Mouse (Mus musculus) heart, embryonic 15.5 days (tissue): ENCODE measurements around the gene Zfp385c. TPM values are rescaled to one million over a fixed set of nuclear protein-coding genes. Genes with fewer than 3 reads are reported as not detected.

ENCODE experiments used
- ATAC-seq: fragments of 200-750 bp; cut with Nextera tagmentation; replicated peaks from 2 replicates; pipeline ENCODE4 v1.8.0; 2017; ENCODE audit warnings: low read depth, moderate TSS enrichment; ENCODE audit not compliant: insufficient number of reproducible peaks, insufficient read depth, low FRiP score
- H3K27ac ChIP-seq: fragments of 300-500 bp; sonication (generic); 2 replicates; pipeline ENCODE4 v1.5.1; 2015; ENCODE audit warnings: mild to moderate bottlenecking, inconsistent platforms
- H3K27me3 ChIP-seq: fragments of 300-500 bp; sonication (generic); 2 replicates; pipeline ENCODE4 v1.6.1; 2015; ENCODE audit warnings: inconsistent platforms
- H3K36me3 ChIP-seq: fragments of 300-500 bp; sonication (generic); 2 replicates; pipeline ENCODE4 v1.6.1; 2015; ENCODE audit warnings: mild to moderate bottlenecking, inconsistent platforms
- H3K4me1 ChIP-seq: fragments of 300-500 bp; sonication (generic); replicated peaks from 2 replicates; pipeline ENCODE4 v1.6.1; 2015; ENCODE audit warnings: inconsistent platforms
- H3K4me2 ChIP-seq: fragments of 300-500 bp; sonication (generic); 2 replicates; pipeline ENCODE4 v1.6.1; 2015; ENCODE audit warnings: inconsistent platforms, mild to moderate bottlenecking, moderate library complexity
- H3K4me3 ChIP-seq: fragments of 300-500 bp; sonication (generic); 2 replicates; pipeline ENCODE4 v1.5.1; 2015; ENCODE audit warnings: mild to moderate bottlenecking, inconsistent platforms
- H3K9ac ChIP-seq: fragments of 300-500 bp; sonication (generic); 2 replicates; pipeline ENCODE4 v1.6.1; 2015; ENCODE audit warnings: mild to moderate bottlenecking, inconsistent platforms
- H3K9me3 ChIP-seq: fragments of 300-500 bp; sonication (generic); replicated peaks from 2 replicates; pipeline ENCODE4 v1.6.1; 2016; ENCODE audit warnings: inconsistent platforms
- WGBS: fragments of 180-500 bp; shearing (Covaris S2); methylation state at CpG from one replicate; pipeline ENCODE4 v1.1.7; 2015; ENCODE audit warnings: mixed read lengths; 5-methylcytosine and 5-hydroxymethylcytosine counted together
- polyA plus RNA-seq: library from polyadenylated mRNA; unstranded; fragments of >200 nt; fragmentation: Nextera tagmentation; extraction: Ambion mirVana; gene quantifications from 2 replicates; pipeline ENCODE4 v1.2.1, GENCODE M21; 2015

The Zfp385c gene
- polyA plus RNA-seq, 1 experiment from 2014 or later = 0.16 TPM

GRCm38 (mm10) chr11:100651748-100652147 lies 40.5 kb downstream of the Zfp385c start:
- Histone ChIP-seq H3K9me3 (no peaks in the 10 kb centered on the region), H3K4me2 (no peak overlapping the region), H3K4me1 (peaks cover 7% of the 10 kb centered on the region), H3K9ac (no peak overlapping the region), H3K27ac (no peak overlapping the region), H3K27me3 (peaks cover 35% of the 10 kb centered on the region), H3K36me3 (no peaks in the 10 kb centered on the region), H3K4me3 (no peak overlapping the region)
- no peak for ATAC-seq
- 17% methylated on average over 3 of the region's 3 CpGs for WGBS

GRCm38 (mm10) chr11:100651205-100651604 lies 41.0 kb downstream of the Zfp385c start:
- peaks cover 1% of the 10 kb centered on the region for H3K4me1 ChIP-seq
- no peak for ATAC-seq
- no peak overlapping the region for H3K9ac ChIP-seq
- H3K36me3 ChIP-seq = no peaks in the 10 kb centered on the region
- no peaks in the 10 kb centered on the region for H3K9me3 ChIP-seq
- H3K27me3 ChIP-seq = peaks cover 35% of the 10 kb centered on the region
- H3K4me3 ChIP-seq = no peak overlapping the region
- H3K4me2 ChIP-seq = no peak overlapping the region
- WGBS = 25% methylated on average over 8 of the region's 8 CpGs
- no peak overlapping the region for H3K27ac ChIP-seq

GRCm38 (mm10) chr11:100648405-100648804 lies 43.9 kb downstream of the Zfp385c start:
- no peak overlapping the region for H3K4me2 ChIP-seq
- no peak for ATAC-seq
- no peak overlapping the region for H3K27ac ChIP-seq
- peaks cover 38% of the 10 kb centered on the region for H3K27me3 ChIP-seq
- H3K36me3 ChIP-seq = no peaks in the 10 kb centered on the region
- H3K4me1 ChIP-seq = no peaks in the 10 kb centered on the region
- H3K4me3 ChIP-seq = no peak overlapping the region
- WGBS = 79% methylated on average over 8 of the region's 8 CpGs
- H3K9ac ChIP-seq = no peak overlapping the region
- H3K9me3 ChIP-seq = no peaks in the 10 kb centered on the region

- Histone ChIP-seq H3K9me3 (no peaks in the 10 kb centered on the region), H3K4me3 (no peak overlapping the region), H3K4me2 (no peak overlapping the region), H3K27me3 (peaks cover 43% of the 10 kb centered on the region), H3K27ac (no peak overlapping the region), H3K9ac (no peak overlapping the region), H3K4me1 (no peaks in the 10 kb centered on the region), H3K36me3 (no peaks in the 10 kb centered on the region)
- ATAC-seq = no peak
- 21% methylated on average over 1 of the region's 1 CpGs for WGBS
Observed at GRCm38 (mm10) chr11:100646265-100646664, 46.0 kb downstream of the Zfp385c start.

- H3K4me3 ChIP-seq = no peak overlapping the region
- H3K4me2 ChIP-seq = no peak overlapping the region
- no peaks in the 10 kb centered on the region for H3K9me3 ChIP-seq
- no peaks in the 10 kb centered on the region for H3K36me3 ChIP-seq
- peaks cover 49% of the 10 kb centered on the region for H3K27me3 ChIP-seq
- no peak overlapping the region for H3K27ac ChIP-seq
- no peak overlapping the region for H3K9ac ChIP-seq
- peaks cover 11% of the 10 kb centered on the region for H3K4me1 ChIP-seq
- ATAC-seq = no peak
- WGBS = 56% methylated on average over 15 of the region's 15 CpGs
Observed at GRCm38 (mm10) chr11:100643612-100644575, 48.4 kb downstream of the Zfp385c start.

- Histone ChIP-seq H3K4me2 (peak overlapping the region; percentile 82), H3K27me3 (peaks cover 60% of the 10 kb centered on the region), H3K9me3 (no peaks in the 10 kb centered on the region), H3K27ac (no peak overlapping the region), H3K9ac (peak overlapping the region; percentile 49), H3K4me3 (peak overlapping the region; percentile 43), H3K36me3 (no peaks in the 10 kb centered on the region), H3K4me1 (peaks cover 11% of the 10 kb centered on the region)
- peak; percentile 68 for ATAC-seq
- 7% methylated on average over 52 of the region's 52 CpGs for WGBS
Observed at GRCm38 (mm10) chr11:100640159-100640906, 51.9 kb downstream of the Zfp385c start.

GRCm38 (mm10) chr11:100634530-100634929 lies 57.7 kb downstream of the Zfp385c start:
- no peak overlapping the region for H3K27ac ChIP-seq
- H3K36me3 ChIP-seq = no peaks in the 10 kb centered on the region
- peaks cover 46% of the 10 kb centered on the region for H3K27me3 ChIP-seq
- H3K4me2 ChIP-seq = no peak overlapping the region
- H3K9me3 ChIP-seq = no peaks in the 10 kb centered on the region
- H3K4me3 ChIP-seq = no peak overlapping the region
- no peak overlapping the region for H3K9ac ChIP-seq
- no peaks in the 10 kb centered on the region for H3K4me1 ChIP-seq
- WGBS = 56% methylated on average over 7 of the region's 7 CpGs
- ATAC-seq = no peak

GRCm38 (mm10) chr11:100628862-100629352 lies 63.3 kb downstream of the Zfp385c start:
- H3K4me3 ChIP-seq = no peak overlapping the region

GRCm38 (mm10) chr11:100628056-100628455 lies 64.2 kb downstream of the Zfp385c start:
- Histone ChIP-seq H3K4me2 (no peak overlapping the region), H3K27ac (no peak overlapping the region), H3K9me3 (no peaks in the 10 kb centered on the region), H3K9ac (no peak overlapping the region), H3K27me3 (peaks cover 14% of the 10 kb centered on the region; the same call in 1 of the 2 replicates), H3K36me3 (peaks cover 19% of the 10 kb centered on the region), H3K4me3 (no peak overlapping the region), H3K4me1 (peaks cover 27% of the 10 kb centered on the region)
- no peak for ATAC-seq
- WGBS = 76% methylated on average over 5 of the region's 5 CpGs

More at GRCm38 (mm10) chr11:100628862-100629352, 63.3 kb downstream of the Zfp385c start:
- Histone ChIP-seq H3K27me3 (peaks cover 17% of the 10 kb centered on the region; the same call in 1 of the 2 replicates), H3K9ac (no peak overlapping the region), H3K9me3 (no peaks in the 10 kb centered on the region), H3K4me2 (no peak overlapping the region), H3K27ac (no peak overlapping the region), H3K36me3 (peaks cover 19% of the 10 kb centered on the region), H3K4me1 (peaks cover 21% of the 10 kb centered on the region)
- ATAC-seq = no peak; the same call in 1 of the 2 replicates
- WGBS = 60% methylated on average over 13 of the region's 13 CpGs

- H3K4me3 ChIP-seq = no peak overlapping the region
- no peak overlapping the region for H3K4me2 ChIP-seq
- H3K27ac ChIP-seq = peak overlapping the region; percentile 13
- H3K36me3 ChIP-seq = peaks cover 19% of the 10 kb centered on the region
- H3K4me1 ChIP-seq = peaks cover 27% of the 10 kb centered on the region
- 0 out of 2 replicates have a peak, but pooled peaks cover 9% of the 10 kb centered on the region for H3K27me3 ChIP-seq
- WGBS = 15% methylated on average over 9 of the region's 9 CpGs
- no peaks in the 10 kb centered on the region for H3K9me3 ChIP-seq
- ATAC-seq = no peak
- H3K9ac ChIP-seq = no peak overlapping the region
Observed at GRCm38 (mm10) chr11:100626701-100627195, 65.5 kb downstream of the Zfp385c start.
